Mouse (Mus musculus) kidney, adult 9 months (tissue): ENCODE results near the gene Nbea.

Experiments used
- DNase-seq: peaks from one replicate; pipeline ENCODE4 v3.0.0; 2022

The Nbea gene

DNA sequence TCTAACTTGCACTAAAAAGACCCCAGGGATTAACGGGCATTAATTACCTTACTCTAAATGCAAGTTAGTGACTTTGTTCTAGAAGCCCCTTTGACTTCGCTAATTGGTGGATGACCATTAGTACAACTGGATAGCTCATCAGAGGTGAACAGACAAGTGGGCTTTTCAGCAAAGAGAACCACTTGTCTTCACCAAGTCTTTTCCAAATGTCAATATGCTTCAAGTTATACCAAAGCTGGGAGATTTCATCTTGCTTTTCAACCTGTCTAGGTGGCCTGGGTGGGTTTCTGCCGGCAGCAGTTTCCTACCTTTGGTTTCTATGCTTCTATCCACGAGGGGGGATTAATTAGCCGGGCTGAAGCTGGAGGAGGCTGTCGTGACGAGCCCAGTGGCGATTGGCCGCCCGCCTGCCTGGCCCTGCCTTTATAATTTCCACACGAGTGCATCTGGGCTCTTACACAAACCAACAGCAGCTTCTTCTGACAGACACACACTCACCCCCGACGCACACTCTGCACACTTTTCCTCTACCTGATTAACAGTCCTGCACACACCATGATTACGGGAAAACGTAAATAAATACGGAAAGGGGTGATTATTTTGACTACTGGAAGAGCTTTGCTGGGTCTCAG lies 401.3 kb downstream of the Nbea start, which contains the start of gene Mab21l1:
Gene Mab21l1, plus strand, starts transcription at position 455 of the 632 bp plus-strand sequence.
- DNase-seq = peak; percentile 27

DNA sequence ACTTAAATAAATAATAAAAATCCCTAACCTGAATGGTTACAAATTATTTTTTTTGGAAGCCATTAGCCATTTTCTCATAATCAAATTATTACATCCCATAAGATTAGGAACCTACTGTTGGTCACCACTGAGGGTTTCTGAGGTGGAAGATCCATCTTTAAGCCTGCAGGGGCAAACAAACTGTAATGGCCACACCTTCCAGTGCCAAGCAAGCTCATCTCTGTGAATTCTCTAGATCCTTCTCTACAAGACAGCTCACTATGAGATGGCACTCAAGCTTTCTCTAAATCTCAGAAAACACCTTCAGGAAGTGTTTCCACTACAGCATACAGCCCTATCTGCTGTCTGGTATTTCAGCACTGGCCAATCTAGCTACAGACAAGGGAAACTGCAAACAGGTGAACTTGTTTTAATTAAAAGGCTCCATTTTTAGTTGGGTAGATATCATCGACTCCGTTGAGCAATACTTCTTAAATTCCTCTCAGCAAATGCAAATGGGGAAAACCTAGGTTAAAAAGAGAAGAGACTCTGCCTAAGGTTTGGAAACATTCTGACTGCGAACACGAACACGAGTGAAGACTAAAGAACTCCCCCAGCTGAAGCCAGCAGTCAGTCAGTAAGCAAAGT lies 402.0 kb downstream of the Nbea start:
- DNase-seq = no peak

DNA sequence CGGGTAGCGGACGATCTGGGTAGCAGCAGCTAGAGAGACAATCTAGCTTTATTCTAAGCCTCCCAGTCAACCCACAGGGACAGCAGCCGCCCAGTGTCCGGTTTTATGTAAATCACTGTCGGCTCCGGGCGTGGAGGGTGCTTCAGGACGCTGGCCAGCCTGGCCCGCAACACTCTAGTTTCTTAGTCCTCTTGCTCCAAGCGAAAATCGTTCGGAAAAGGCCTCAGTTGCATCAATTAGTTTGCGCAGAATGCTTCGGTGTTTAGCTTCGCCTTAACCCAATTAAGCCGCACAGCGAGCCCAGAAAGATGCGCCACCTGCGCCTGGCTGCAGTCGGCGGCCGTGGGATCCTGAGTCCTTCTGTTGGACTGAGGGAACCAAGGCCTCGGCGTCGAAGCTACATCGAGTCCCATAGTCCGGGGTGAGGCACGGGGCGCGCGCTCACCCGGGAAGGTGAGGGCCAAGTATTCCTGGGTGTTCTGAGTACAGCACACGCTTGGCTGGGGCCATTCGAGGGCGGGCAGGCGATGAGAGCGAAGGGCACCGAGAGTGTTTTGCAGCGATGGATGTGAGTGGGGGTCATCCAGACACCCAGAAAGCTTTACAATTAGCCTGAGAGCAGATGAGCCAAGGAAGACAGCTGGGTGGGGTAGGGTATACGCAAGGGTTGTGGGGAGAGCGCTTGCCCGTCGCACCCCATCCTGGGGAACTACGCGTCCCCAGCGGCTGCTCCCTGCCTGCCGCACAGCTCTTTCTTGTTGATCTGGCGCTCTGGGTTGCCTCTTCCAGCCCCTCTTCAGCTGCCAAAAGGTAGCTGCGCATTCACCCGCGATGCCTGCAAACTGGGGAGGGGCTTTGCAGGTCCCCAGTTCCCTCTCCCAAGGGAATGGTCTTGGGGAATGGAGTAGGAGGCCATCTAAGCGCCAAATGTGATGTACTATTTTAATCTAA lies 403.1 kb downstream of the Nbea start:
- DNase-seq = no peak

DNA sequence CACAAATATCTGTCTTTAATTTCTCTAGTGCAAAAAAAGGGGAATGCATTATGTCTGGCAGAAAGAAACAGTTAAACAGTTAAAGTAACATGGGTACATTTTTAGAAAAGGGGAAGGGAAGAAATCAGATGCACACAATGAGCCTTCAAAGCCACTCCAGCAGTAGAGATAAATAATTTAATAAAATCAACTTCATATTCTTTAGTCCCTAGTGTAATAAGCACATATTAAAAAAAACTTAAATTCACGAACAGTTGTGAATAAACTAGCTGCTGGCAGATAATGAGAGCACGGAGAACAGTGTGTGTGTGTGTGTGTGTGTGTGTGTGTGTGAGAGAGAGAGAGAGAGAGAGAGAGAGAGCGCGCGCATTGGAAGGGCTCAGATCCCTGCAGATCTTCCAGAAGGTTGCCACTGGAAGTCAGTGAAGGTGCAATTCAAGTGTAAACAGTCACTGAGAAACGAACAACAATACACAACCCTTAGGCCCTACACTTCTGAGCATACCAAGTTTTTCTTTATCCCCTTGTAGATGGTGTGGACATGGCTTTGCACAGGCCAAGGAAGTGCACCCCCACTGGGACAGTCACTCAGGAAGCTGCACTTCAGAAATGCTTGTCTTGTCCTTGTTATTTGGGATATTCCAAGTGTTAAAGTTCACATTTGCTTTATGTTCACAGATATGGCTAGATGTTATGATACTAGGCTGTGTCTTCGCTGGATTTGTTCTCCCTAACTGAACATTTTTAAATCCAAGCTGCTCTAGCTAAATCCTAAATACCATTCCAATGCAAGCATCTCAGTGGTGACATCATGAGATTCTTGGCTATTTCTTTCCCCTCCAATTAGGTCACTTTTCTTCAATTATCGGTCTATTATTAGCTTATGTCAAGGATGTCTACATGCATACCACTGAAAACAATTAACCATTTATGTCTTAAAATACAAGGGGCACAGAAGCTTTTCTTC lies 404.5 kb downstream of the Nbea start:
- no peak for DNase-seq

DNA sequence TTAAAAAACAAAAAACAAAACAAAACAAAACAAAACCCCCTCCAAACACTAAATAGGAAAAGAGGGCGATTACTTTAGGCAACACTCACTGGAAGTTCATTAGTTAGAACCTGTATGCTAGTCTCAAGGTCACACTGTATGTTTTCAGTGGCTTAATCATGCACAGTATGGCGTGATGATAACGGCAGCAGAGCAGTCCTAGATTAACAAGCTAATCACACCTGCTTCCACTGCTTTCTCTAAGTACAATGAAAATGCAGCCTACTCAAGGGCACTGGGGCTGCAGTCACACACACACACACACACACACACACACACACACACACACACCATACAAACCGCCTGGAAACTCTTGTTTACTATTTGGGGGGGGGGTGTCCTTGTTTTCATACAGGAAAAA lies 406.0 kb downstream of the Nbea start:
- DNase-seq = no peak

DNA sequence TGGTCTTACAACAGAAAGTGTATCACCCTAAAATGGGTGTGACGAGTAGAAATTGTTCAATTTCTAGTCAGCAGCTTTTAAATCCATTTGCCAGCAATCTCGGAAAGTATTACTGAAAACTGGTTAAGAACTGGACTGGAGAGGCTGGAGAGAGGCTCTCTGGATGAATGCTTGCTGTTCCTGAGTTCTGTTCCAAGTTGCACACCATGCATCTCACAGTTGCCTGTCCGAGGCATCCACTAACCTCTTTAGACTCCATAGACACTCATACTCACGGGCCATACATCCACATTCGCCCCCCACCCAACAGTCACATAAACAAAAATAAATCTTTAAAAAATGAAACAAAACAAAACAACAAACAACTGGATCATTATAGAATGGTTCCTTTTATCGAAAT lies 407.7 kb downstream of the Nbea start:
- no peak for DNase-seq

DNA sequence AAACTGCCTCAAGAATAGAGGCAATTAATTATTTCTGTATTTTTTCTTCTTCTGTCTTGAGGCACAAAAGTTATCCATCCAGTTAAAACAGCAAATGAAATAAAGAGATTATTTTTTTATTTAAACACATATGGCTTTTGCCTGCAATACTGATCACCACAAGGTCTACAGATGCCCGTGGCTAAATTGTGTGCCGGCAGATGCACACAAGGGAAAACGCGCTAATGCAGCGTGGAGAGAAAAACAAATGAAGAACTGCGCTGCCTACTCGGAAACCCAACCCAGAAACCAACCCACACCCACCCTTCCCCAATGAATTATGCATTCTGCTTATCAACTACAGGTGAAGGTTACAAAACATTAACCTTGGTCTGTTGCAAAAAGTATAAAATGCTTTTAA lies 408.3 kb downstream of the Nbea start:
- DNase-seq = no peak

DNA sequence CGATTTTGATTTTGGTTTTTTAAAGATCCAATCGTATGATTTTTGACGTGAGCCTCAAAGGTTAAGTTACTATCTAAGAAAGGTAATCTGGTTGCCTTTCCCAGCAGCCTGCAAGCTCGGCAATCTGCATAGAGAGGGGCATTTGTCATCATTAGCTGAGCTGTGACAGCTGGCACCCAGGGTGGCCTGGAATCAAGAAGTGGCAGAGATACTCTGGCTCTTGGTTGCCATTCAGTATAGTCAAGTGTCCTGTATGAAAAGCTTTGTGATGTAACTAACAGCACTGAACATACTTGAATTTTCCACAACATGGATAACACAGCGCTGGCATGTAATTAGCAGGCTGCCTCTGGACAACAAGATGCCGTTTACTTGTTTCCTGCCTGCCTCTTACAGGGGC lies 409.3 kb downstream of the Nbea start:
- DNase-seq = no peak

DNA sequence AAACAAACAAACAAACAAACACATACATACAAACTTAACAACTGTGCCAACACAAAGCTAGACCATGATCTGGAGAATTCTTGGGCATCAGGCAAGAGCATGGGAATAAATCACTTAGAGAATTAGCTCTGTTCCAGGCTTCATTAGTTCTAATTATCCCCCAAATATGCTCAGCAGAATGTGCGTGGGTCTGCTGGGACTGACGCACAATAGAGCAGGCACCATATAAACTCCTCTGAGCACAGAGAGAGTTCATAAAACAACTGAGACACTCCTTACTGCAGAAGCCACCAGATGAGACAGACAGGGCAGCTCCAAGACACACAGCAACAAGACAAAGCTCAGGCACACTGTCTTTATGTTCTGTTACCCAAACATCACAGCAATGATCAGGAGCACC lies 414.2 kb downstream of the Nbea start:
- DNase-seq = no peak

DNA sequence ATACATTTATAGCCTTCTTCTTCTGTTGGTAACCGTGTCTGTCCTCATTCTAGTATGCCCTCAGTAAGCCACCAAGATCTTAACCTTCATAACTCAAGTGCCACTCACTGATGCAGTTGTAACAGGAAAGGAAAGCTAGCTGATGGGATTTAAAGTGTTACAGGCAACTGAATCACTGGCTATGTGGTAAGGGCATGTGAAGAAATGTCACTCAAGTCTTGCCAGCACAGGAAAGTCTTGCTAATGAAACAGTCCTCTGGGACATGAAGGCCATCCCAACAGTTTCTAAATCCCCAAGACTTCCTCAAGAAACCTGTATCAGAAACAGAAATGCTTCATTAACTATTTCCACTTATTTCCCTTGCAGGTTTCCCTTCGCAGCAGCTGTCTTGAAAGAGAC lies 414.8 kb downstream of the Nbea start:
- DNase-seq = no peak

DNA sequence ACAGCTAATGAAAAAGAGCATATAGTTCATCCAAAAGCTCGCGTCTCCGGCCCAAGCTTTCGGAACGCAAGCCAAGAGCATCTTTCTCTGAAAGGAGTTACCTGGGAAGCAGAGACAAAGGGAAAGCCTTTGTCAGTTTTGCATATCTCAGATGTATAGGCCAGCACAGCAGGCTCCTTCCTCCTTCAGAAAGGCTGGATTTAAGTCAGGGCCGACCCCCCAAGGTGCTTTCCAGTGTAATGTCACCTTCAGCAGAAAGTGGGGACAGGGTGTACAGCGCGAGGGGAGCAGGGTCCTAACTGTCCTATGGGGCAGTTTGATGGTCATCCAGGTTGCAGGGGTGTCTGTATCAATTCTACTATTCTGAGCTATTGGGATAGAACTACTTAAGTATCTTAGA lies 419.9 kb downstream of the Nbea start:
- DNase-seq = no peak

DNA sequence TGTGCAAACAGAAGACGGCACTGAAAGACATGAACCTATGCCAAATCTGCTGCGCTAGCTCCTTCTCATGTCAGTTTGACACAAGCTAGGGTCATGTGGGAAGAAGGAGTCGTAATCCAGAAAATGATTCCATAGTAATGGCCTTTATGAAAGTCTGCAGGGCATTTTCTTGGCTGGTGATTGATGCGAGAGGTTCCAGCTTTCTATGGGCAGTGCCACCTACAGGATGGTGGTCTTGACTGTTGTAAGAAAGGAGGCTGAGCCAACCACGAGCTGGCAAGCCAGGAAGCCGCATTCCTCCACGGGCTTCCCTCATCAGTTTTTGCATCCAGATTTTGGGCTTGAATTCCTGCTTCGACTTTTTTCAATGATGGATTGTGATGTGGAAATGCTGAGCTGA lies 425.2 kb downstream of the Nbea start:
- DNase-seq = no peak

DNA sequence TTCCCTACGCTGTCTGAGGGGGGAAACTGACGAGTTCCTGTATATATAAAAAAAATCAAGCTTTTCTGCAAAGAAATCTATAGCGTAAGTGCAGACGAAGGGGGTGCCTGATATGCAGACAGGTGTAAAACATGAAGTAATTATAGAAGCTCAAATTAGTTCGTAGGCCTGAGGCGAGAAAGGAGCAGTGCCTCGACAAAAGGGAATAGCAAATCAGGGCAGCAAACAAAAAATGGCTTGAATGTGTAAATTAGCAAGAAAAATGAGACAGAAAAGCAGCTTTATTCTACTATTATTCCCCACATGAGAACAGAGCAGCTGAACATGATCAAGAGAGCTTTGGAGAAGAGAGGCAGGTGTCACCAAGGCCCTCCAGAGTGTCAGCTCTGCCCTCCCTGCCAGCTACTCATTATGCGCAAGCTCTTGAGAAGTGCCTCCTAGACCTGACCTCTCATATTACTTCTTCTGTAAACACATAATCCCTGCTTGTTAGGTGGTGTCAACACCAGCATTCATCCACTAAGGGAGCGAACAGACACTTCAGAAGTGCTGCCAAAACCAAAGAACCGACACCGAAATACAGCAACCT lies 426.8 kb downstream of the Nbea start:
- DNase-seq = no peak

DNA sequence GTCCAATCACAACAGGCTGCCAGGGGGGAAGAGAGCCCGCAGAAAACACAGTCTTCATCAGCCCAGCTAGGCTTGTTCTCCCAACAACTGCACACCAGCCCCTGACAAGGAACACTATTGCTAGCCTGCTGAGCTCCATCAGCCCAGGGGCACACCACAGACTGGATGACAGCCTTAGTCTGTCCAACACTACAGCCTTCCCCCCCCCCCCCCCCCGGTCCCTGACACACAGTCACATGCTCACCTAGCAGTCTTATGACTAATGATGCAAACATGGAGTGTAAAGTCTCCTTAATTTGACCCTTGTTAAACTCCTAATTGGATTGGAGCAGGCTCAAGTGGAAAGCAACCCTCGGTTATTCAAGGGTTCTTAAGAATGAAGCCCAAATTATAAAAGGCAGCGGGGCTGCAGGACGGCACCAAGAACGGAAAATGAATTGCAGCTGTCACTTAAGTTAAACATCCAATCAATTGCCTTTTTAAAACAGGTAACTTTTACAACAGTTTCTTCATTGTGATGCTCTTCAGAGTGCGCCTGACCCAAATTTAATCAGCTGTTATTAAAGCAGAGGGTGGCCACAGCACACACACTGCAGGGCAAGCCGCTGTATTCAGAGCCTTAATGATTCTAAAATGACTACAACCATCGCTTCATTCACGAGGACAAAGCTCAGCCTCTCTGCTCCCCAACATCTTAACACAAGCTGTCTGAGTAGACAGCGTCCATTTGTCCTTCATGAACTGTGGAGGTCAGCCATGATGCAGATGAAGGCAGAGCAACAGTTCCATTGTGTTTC lies 427.5 kb downstream of the Nbea start:
- no peak for DNase-seq

DNA sequence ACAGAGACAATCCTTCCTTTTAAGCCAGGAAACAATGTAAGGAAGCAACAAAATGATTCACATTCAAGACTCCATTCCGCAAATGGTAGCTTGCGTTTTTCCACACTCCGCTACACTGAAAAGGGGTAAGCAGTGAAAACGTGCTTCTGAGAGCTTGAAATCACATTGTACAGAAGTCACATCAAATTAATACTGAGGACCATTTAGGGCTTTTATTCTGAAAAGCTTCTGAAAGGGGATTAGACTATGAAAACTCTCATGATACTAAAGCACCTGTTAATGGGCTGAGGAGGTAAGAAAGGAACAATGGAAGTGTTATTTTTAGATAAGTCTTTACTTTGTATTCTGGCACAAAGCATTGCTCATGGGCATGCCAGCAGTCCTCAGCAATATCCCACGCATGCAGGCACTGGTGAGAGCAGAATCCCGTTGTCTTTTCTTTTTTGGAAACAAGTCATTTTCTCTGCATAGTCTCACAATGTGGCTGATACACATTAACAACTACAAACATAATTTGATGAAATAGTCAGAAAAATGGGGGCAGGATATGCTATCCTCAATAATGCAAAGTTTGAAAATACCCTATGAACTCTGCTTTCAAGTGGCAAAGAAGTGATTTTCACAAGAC lies 428.4 kb downstream of the Nbea start:
- no peak for DNase-seq

DNA sequence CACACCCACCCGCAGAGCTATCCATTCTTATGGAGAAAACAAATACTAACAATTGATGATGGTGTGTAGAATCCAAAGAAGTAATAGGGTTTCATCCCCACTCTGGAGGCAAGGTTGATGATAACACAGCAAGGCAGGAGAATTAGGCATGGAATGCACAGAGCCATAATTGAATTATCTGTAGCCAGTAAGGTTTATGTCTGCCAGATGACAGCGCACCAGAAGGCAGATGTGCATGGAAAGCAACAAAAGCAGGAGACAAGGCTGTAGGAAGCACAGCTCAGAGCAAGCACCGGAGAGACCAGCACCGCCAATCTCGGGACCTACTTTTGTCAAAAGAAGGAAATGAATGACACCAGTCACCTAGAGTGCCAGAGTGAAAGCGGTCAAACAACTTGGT lies 429.6 kb downstream of the Nbea start:
- no peak for DNase-seq

DNA sequence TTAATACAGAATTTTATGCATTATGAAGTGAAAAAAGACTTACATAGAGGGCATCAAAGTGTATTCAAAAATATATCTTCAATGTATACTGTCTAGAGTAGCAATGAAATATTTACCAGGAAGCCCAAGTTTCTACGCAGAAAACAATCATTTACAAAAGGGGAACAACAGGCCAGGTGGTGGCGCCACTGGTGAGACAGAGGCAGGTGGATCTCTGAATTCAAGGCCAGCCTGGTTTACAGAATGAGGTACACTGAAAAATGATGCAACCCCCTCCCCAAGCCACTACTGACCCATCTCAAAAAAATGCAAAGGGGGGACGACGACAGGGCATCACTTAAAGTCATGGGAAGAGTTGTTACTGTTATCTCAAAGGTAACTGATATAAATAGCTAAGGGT lies 430.9 kb downstream of the Nbea start:
- no peak for DNase-seq

DNA sequence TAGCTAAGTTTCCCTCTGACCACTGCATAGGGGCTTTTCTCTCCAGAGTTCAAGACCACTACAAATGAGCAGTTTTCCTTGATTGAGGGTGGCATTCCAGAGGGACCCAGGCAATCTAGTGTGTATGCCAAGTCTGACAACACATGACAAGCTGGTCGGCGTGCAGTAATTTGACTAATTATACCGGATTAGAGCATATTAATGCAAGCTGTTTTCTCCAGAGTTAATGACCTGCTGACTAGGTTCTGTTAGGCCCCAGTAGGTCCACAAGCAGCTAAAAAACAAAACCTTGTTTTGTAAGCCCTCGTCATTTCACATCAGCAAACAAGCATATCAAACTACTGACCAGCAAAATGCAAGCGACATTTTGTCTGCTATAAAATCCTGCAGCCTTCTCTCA lies 432.1 kb downstream of the Nbea start:
- no peak for DNase-seq

DNA sequence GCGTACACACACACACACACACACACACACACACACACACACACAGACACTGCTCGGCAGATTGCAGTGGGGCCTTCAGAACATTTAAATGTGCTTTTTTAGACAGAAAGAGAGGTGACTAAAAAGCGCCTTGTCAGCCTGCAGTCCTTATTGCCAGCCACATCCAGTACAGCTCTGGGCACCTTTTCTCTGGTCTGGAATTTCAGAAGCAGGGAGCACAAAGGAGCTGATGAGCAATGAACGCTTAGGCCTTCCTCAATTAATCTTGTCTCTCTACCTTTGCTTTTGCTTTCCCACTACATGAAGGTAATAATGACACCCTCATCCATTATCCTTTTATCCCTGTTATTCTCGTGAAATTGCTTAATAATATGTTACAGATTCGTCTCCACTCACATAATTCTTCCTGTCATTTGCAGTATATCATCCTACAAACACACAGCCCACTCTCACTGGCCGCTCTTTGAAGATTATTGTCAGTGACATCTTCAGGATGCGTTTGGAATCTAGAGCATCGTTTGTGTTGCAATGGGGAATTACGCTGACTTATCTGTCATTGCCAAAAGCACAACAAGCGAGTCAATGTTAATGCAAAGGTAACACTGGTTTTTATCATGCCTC lies 432.9 kb downstream of the Nbea start:
- no peak for DNase-seq

DNA sequence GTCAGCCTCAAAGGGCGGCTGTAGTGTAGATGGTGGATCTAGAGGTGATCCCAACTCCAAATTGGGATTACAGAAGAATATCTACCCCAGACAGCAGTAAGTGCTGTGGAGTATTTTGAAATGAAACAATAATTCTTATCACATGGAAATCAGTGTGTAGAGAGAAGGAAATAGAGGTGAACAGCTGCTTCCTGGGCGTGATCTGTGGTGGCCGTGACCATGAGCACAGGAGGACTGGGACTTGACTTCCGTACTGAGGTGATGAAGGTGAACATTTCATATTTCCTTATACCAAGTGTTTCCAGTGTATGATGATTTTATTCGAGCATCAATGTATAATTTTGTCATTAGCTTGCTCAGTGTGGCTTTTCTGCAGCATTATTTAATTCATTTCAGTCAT lies 439.6 kb downstream of the Nbea start:
- no peak for DNase-seq

DNA sequence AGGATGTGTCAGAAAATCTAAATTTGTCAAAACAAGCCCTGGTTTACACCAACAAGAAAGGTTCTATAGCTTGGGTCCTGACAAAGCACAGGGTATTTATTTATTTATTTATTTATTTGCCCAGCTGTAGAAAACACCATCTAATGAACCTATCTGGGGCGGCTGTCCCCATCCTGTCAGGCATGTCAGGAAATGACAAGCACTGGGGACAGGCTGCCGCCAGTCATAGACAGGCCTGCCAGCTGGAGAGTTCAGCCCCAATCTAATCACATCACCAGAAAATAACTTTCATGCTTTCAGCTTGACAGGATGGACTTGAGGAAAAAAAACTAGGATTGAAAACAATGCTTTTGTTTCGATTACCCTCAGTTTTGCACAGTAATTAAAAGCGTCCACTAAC lies 440.8 kb downstream of the Nbea start:
- DNase-seq = no peak
